Mouse (Mus musculus): ENCODE measurements at regions not wholly inside any gene's neighbourhood (a gene's known extent, or its start where the extent isn't known, plus 50 kb on each side); places are given as distances from the start of the nearest gene placed in this dataset.

DNA sequence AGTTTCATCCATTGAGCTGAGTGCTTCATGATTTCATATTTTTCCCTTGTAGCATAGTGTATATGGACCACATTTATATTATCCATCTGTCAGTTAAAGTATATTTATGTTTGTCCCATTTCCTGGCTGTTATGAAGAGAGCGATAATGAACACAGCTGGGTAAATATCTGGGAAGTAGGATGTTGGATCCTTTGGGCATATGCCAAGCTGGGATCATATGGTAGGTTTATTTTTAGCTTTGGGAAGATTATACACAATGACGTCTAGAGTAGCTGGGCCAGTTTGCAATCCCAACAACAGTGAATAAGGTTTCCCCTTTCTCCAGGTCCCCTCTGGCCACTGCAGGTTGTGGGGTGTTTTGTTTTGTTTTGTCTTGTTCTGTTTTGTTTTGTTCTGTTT lies 164.5 kb downstream of the Gm765 start:
- no peak for DNase-seq (ENCODE audit: low spot score in 2 of 2)

DNA sequence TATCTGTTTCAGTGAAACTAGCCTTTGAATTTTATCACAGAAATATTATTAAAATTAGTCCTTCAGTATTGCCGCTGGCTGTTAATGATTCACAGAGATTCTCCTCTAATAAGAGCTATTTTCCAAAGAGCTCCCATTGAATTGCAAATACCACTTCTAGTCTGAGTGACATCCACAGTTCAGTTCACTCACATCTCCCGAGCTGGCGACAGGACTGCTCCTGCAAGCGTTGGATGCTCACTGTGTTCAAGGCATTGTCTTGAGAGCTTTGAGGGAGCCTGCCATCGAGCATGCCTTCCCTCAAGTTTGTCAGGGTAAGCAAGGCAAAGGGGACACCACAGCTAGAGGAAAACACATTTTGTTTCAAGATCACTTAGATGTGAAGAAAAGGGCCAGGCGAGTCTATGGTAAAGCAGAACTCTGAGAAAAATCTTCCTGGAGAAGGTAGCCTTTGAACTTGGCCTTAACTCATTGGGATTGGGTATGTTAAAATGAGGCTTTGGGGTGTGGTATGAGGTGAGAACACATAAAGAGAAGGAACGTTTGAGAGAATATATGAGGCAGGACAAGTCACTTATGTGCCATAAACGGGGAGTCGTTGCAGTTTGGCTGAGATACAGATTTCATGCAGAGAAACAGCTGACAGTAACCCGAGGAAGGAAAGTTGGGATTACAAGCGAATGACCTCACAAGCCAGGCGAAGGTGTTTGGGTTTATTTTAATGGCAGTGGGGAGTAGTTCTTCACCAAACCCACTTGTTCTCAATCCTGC lies 193.3 kb downstream of the Gm765 start:
- DNase-seq (ENCODE audit: low spot score in 2 of 2): no peak

- DNase-seq (ENCODE audit: low spot score in 2 of 2): no peak
Measured at GRCm38 (mm10) chr6:98147855-98148254, 194.7 kb downstream of the Gm765 start.

DNA sequence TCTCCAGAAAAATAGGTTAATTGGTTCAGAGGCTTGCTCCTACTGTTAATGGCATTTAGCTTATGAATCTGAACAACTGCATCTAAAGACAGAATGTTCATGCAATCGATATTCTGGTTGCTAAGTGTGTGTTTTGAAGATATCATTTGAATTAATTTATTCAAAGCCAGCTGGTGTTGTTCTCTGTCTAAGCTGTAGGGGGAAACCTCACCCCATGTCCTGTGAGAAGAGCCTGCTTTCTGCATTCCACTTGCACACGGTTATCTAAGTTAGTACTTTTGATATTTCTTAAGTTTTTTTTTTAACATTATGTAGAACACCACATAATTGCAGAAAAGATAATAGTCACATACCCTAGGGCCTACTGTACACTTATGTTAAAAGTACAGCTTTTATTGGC lies 209.6 kb downstream of the Gm765 start:
- peak; percentile 16 to 44 for DNase-seq (ENCODE audit: low spot score in 2 of 2)

DNA sequence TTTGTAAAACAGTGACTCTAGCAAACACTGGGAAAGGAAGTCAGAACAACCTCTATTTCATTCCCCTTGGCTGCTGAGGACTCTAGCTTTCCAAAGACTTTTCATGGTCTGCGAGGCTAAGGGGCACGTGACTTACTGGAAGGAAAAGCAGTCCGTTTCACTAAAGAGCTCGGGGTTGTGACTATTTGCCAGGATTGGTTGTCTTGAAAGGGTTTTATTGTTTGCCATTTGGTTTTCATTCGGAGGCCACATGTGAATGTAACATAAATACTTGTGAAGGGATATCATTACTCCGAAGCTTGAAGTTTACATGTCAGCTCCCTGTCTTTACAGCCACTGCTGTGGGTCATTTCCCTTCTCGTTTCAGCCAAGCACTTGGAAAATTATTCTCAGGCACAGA lies 217.1 kb downstream of the Gm765 start:
- DNase-seq (ENCODE audit: low spot score in 2 of 2): no peak

DNA sequence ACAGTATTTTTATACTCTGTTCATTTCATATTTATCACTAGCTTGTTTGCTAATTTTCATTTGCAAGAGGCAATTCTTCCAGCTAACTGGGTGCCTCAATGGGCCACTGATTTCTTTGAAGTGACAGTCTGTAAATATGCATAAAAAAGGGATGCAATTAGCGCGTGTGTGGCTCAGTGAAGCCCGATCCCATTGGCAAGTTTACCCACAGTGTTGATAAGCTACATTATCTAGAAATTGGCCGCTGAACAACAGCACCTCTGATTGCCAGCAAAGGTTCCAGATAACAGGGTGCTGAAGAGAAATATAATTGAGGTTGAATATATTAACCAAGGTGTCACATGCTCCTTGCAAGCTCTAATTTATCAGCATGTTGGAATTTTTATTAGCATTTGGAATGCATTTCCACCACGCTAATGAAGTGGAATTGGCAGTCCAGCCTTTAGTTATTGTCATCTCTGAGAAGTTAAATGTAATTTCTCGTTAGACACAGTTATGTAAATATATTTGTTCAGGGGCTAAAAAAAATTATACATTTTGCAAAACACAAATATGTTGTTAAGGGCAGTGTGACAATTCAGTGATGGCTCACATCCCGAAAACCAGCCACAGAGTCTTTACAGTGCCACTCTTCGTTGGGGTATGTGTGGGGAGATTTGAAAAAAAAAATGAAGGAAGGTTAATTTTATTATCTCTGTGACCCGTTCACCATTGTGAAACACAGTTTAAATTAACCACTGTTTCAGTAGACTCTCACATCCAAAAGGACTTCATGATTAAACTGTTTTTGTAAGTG lies 224.0 kb downstream of the Gm765 start:
- no peak for DNase-seq (ENCODE audit: low spot score in 2 of 2)

DNA sequence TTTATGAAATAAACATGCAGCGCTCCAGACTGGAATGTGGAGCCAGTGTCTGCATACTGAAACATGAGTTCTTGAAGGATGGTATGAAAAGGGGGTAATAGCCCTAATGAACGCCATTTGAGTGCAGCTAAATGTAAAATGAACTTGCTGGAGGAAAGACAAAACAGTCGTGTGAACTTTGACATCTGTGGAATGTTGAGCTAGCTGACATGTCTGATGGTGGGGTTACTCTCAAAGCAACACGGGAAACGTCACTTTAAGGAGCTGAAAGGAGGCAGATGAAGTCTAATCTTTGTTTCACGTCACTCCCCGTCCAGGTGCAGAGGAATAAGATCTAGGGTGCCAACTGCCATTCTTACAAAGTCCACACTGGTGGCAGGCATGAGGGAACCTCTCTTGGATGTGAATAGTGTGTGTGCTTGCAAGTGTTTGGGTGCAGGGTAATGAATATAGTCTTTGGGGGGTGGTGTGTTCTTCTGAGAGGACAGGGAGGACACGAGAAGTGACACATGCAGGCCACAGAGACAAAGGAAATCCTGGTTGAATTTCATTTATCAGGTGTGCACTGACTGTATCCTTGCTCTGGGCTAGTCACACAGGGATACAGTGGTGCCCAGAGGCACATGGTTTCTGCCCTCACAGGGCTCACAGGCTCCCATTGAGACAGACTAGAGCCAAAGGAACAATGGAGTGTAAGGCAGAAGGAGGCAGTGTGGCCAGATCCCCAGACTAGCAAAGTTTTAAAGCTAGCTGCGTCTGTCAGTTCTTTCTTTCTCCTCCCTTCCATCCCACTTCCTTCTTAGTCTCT lies 228.0 kb downstream of the Gm765 start:
- DNase-seq (ENCODE audit: low spot score in 2 of 2): no peak

GRCm38 (mm10) chr6:98113708-98114107 lies 228.8 kb downstream of the Gm765 start:
- no peak for DNase-seq (ENCODE audit: low spot score in 2 of 2)

DNA sequence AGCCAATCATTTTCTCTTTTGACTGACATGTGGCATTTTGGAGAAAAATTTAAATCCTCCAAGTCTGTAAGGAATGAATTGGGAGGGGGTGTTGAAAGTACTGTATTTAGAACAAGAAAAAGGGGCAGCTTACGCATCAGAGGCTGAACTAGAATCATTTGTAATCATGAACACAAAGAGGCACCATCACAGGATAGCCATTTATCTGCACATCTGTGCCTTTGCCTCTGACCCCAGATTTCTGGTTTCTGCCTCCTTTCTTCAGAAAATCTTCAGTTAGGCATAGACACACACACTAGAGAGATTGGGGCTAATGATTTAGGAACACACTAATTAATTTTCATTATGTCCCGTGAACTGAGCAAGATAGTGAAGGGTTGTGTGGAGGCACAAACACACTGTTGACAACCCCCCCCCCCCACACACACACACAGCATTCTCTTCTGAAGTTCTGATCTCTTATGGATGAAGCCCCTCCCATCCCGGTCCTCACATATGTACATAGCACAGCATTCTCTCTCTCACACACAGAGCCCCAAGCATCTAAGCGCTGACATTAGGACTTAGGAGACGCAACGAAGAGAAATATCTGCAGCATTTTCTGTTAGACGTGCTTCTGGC lies 229.9 kb downstream of the Gm765 start:
- no peak for DNase-seq (ENCODE audit: low spot score in 2 of 2)

GRCm38 (mm10) chr6:98107123-98107522 lies 235.4 kb downstream of the Gm765 start:
- DNase-seq (ENCODE audit: low spot score in 2 of 2): no peak

- DNase-seq (ENCODE audit: low spot score in 2 of 2): peak; percentile 60 to 87
Measured at GRCm38 (mm10) chr6:98105280-98106090, 237.1 kb downstream of the Gm765 start.

DNA sequence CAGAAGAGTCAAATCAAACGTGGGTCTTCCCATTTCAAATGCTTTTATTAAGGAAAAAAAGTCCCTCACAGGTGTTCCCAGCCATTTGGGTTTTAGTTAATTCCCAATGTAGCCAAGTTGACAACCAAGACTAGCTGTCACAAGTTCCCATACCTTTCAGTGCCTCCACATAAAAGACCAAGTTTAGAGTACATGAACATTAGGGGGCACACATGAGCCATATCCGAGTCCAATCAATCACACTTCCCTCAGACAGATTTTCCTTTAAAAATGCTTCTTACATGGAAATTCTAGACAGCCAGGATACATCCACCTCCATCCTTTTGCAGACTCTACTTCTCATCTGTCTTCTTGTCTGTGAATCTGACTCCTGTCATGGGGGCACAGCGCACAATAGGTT lies 238.1 kb downstream of the Gm765 start:
- no peak for DNase-seq (ENCODE audit: low spot score in 2 of 2)

- DNase-seq (ENCODE audit: low spot score in 2 of 2): no peak
Measured at GRCm38 (mm10) chr6:98101023-98101422, 241.5 kb downstream of the Gm765 start.

- no peak for DNase-seq (ENCODE audit: low spot score in 2 of 2)
Measured at GRCm38 (mm10) chr6:98099126-98099525, 243.4 kb downstream of the Gm765 start.

- DNase-seq (ENCODE audit: low spot score in 2 of 2): no peak
Measured at GRCm38 (mm10) chr6:98095243-98095642, 247.3 kb downstream of the Gm765 start.

DNA sequence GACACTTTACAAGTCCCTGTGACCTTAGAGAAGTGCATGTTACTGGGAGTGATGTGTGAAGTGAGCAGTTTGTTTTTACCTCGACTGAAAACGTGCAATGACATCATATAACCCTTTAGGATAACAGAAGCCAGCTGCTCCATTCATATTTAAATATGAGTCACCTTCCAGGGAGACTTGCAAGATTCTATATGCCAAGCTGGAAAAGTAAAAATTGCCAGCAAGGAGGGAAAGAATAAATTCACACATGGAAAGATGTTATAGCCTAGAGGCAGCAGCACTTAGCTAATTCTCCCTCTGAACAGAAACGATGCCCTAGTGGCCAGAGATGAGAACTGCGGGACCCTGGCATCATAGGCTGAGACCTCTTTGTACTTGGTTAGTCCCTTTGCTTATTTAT lies 253.4 kb downstream of the Gm765 start:
- peak; percentile 23 to 31 for DNase-seq (ENCODE audit: low spot score in 2 of 2)

- DNase-seq (ENCODE audit: low spot score in 2 of 2): no peak
Measured at GRCm38 (mm10) chr6:98080076-98080475, 262.5 kb downstream of the Gm765 start.
